Mouse (Mus musculus): ENCODE results near the gene Tfe3.
A peak's percentile ranks its signal among the peaks of the same experiment; 100 is the strongest.
"Not testable (repeated sequence)": the region's sequence is repeated elsewhere in the genome, so short reads cannot be mapped to it uniquely, and the experiment has no call there.

Tfe3 gene

GRCm38 (mm10) chrX:7762137-7762920 lies at the start of gene Tfe3:
Tfe3 (plus strand) TSS chrX:7762560.
- DNase-seq (ENCODE audit: low read depth, low spot score), result peak; percentile 79

DNA sequence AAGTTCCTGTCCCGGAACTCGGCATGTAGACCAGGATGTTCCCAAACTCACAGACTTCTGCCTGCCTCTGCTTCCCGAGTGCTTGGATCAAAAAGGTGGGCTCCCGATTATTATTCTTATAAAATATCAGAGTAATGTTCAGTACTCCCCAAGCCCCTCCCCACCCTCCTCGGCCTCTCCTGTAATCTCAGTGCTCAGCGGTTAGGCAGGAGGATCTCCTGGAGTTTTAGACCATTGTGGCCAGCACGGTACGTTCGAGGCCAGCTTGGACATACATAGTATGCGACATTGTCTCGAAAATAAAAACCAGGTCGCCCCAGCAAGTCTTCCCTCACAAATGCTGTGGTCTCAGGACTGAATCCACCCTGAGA lies 48.6 kb upstream of the Tfe3 start:
- not testable (repeated sequence) for DNase-seq (ENCODE audit: low read depth, low spot score)

- DNase-seq (ENCODE audit: low read depth, low spot score), result peak; percentile 89
These were observed 48.0 kb upstream of the Tfe3 start, which contains the start of gene Wdr45 for GRCm38 (mm10) chrX:7714135-7714899. Wdr45 (plus strand) TSS chrX:7714333.

DNA sequence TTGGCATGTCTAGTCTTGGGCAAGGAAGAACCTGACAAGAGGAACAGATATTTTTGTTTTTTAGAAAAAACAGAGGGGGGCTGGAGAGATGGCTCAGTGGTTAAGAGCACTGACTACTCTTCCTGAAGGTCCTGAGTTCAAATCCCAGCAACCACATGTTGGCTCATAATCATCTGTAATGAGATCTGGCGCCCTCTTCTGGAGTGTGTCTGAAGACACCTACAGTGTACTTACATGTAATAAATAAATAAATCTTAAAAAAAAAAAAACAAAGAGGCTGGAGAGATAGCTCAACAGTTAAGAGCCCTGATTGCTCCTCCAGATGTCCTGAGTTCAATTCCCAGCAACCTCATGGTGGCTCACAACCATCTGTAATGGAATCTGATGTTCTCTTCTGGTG lies 46.3 kb upstream of the Tfe3 start:
- not testable (repeated sequence) for DNase-seq (ENCODE audit: low read depth, low spot score)

DNA sequence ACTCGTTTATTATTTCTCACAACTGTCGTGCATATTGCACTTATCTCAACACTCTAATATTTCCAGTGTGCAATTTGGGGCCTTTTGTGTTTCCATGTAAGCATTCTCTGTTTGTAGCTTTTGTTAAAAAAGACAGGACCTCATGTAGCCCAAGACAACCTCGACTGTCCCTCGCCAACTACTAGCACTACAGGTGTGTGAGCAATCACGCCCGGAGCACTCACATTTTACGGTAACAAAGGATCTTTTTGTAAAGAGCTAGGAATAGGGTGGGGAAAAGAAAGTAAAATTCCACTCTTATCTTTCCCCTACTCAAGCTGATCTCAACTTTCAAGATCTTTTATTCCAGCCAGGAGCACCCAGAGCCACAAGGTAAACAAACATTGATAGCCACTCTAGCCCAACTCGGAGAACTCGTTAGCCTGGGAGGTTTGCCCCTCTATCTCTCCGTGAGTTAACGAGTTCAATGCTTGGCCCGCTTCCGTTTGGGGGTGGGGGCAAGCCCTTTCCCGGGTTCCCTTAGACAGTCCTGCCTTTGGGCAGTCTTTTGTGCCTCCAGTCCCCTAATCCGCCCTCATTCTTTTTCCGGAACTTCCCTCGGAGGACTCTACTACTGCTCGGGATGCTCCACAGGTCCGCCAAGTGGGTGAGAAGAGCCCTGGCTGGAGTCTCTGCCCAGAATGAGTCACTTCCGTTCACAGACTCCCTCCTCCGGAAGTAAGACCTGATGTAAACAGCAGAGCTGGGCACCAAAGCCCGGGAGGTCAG lies 40.7 kb upstream of the Tfe3 start, which contains the start of gene Gm45208:
TSS of gene Gm45208 (plus strand) at position 732 of the 768 bp plus-strand sequence.
- peak; percentile 58 for DNase-seq (ENCODE audit: low read depth, low spot score)

DNA sequence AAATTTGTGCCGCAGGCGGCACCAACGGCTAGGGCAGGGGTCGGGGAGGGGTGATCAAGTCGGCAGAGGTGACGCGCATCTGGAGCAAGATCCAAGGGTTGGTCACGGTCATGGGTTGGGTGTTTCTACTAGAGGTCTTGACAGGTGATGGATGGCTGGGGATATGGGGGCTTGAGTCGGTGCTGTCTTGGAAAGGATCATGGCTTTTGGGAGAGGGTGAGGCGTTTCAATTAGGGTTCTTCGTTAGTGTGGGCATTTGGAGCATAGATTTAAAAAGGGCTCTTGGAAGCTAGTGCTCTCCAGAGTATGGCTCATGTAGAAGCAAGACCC lies 40.1 kb upstream of the Tfe3 start:
- DNase-seq (ENCODE audit: low read depth, low spot score), result no peak

DNA sequence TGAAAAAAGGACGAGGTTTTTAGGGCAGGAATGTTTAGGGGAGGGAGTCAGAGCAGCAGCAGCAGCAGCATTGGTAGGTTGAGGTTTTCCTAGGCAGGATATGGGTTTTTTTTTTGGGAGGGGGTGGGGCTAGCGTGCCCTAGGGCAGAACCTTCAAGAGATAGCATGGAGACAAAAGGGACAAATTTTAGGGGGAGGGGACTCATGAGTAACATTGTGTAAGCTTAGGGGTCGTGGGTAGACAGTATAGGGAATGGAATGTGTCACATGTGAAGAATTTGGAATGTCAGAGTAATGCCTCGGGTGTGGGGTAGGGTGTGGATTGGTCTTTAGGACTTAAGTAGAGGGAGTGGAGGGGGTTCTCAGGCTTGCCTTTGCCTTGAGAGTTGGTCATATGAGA lies 39.7 kb upstream of the Tfe3 start:
- no peak for DNase-seq (ENCODE audit: low read depth, low spot score)

- no peak for DNase-seq (ENCODE audit: low read depth, low spot score)
These were observed 38.2 kb upstream of the Tfe3 start for GRCm38 (mm10) chrX:7724135-7724534.

DNA sequence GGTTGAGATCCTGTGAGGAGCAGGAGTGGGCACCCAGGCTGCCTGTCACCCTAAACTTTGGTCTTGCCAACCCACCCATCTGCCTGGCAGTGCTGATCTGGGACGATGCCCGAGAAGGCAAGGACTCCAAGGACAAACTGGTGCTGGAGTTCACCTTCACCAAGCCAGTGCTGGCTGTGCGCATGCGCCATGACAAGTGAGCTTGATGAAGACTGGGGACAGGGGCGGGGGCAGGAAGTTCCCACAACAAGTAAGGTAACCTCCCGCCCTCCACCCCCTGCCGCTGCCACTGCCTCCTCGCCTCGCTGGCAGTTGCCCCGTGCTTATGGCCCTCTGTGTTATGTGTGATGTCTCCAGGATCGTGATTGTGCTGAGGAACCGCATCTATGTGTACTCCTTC lies 36.5 kb upstream of the Tfe3 start:
- no peak for DNase-seq (ENCODE audit: low read depth, low spot score)

- no peak for DNase-seq (ENCODE audit: low read depth, low spot score)
These were observed 35.2 kb upstream of the Tfe3 start for GRCm38 (mm10) chrX:7727176-7727575.

- DNase-seq (ENCODE audit: low read depth, low spot score), result peak; percentile 74
These were observed 34.0 kb upstream of the Tfe3 start, which contains the start of gene Praf2 for GRCm38 (mm10) chrX:7728215-7728921. Praf2 (plus strand) TSS chrX:7728439.

DNA sequence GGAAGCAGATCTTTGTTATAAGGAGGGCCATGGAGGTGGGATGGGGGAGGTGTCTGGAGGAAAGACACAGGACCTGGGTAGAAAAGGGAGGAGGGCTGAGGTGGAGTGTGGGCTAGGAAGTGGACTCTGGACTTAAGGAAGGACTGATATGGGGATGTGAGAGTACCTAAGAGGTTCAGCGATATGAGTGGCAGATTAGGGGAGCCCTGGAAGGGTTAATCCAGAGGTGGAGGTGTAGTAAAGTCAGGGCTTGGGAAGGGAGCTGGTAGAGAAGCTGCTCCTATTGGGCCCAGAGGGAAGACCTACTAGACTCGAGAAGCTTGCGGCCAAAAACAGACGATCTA lies 33.5 kb upstream of the Tfe3 start:
- no peak for DNase-seq (ENCODE audit: low read depth, low spot score)

GRCm38 (mm10) chrX:7733571-7734156 lies 28.7 kb upstream of the Tfe3 start:
- DNase-seq (ENCODE audit: low read depth, low spot score), result no peak

DNA sequence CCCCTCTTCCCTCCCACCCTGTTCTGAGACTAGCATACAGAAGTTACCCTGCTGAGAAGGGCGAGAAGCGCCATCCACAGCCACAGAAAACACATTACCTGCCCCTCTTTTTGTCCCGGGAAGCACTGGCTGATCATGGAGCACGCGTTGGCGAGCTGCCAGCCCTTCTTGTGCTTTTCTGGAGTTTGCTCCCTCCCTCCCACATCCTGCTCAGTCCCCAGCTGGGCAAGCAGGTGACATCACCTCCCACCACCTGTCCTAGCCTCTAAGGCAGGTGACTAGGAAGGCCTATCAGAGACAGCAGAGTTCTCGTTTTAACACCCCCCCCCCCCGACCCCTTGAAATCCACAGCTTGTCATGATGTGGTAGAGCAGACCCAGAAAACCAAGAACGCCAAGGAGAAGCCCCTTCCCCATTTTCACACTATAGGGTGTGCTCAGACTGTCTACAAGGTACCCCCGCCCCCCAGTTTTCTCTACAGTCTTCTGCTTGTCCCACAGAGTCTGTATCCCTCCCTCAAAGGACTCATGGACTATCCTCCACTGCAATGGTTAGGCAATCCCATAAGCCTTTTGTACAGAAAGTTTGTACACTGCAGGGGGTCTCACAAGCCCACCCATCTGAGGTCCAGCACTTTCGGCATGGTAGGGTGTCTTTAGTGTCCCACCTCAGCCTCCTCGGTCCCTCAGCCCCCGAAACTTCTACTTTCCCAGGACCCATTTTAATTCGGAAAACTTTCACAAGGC lies 22.9 kb upstream of the Tfe3 start:
- no peak for DNase-seq (ENCODE audit: low read depth, low spot score)

GRCm38 (mm10) chrX:7740082-7740819 lies 22.1 kb upstream of the Tfe3 start:
- DNase-seq (ENCODE audit: low read depth, low spot score), result no peak

GRCm38 (mm10) chrX:7741103-7741502 lies 21.3 kb upstream of the Tfe3 start:
- DNase-seq (ENCODE audit: low read depth, low spot score), result no peak

- DNase-seq (ENCODE audit: low read depth, low spot score), result no peak
These were observed 18.9 kb upstream of the Tfe3 start for GRCm38 (mm10) chrX:7743470-7743869.

- no peak for DNase-seq (ENCODE audit: low read depth, low spot score)
These were observed 17.4 kb upstream of the Tfe3 start for GRCm38 (mm10) chrX:7744940-7745339.

DNA sequence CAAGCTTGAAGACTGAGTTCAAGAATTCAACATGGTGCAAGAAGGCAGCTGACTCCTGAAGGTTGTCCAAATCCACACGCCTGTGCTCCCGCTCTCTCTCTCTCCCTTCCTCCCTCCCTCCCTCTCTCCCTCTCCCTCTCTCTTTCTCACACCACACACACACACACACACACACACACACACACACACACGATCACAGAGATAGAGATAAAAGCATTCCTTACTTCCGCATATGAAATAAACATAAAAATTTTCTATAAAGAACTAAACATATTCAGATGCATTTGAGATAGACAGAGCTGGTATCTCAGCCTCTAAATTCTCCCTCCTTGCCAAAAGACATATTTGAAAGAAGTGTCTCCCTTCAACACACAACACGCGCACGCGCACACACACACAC lies 16.9 kb upstream of the Tfe3 start:
- DNase-seq (ENCODE audit: low read depth, low spot score), result no peak

All from brain, embryonic 18.5 days (tissue).